ENCODE assay signal across 8 mouse cellular contexts in genomic region chr5:140873039-140873551, GRCm38 (mm10). TPM values are rescaled to one million over a fixed set of nuclear protein-coding genes. Genes with fewer than 3 reads are reported as not detected.
A peak's percentile ranks its signal among the peaks of the same experiment; 100 is the strongest.
DNase-seq lines count a peak whose midpoint lies in the region; ATAC-seq lines count a peak whose summit lies in the region.

No protein-coding gene starts in this region.

- no peak overlapping the region for H3K4me3 ChIP-seq in hindbrain, embryonic 13.5 days
- H3K4me3 ChIP-seq in lung, embryonic 16.5 days (ENCODE audit: low read length): peak overlapping the region; percentile 19; the same call in 1 of the 2 replicates
- no peak overlapping the region for H3K4me3 ChIP-seq in stomach, embryonic 14.5 days (ENCODE audit: low read depth, low read length)

- no peak for ATAC-seq in hindbrain, embryonic 13.5 days (ENCODE audit: low FRiP score)
- ATAC-seq in lung, embryonic 16.5 days (ENCODE audit: low read depth): peak; percentile 47
- peak; percentile 62; the same call in 1 of the 2 replicates for ATAC-seq in stomach, embryonic 14.5 days (ENCODE audit: insufficient number of reproducible peaks, insufficient read depth, low FRiP score, low read depth)

- H3K36me3 ChIP-seq in hindbrain, embryonic 13.5 days: no peaks in the 10 kb centered on the region
- no peaks in the 10 kb centered on the region for H3K36me3 ChIP-seq in lung, embryonic 16.5 days (ENCODE audit: control insufficient read depth, insufficient read depth, low read length)
- H3K36me3 ChIP-seq in stomach, embryonic 14.5 days (ENCODE audit: control insufficient read depth, insufficient read depth, low read length): no peaks in the 10 kb centered on the region

- peaks cover 21% of the 10 kb centered on the region for H3K4me1 ChIP-seq in hindbrain, embryonic 13.5 days (replicated peaks)
- H3K4me1 ChIP-seq in lung, embryonic 16.5 days (replicated peaks; ENCODE audit: control insufficient read depth, insufficient read depth, low read length): peaks cover 23% of the 10 kb centered on the region
- H3K4me1 ChIP-seq in stomach, embryonic 14.5 days (ENCODE audit: control insufficient read depth, insufficient read depth, low read length): peaks cover 35% of the 10 kb centered on the region

- H3K27me3 ChIP-seq in hindbrain, embryonic 13.5 days: peaks cover 5% of the 10 kb centered on the region; the same call in 1 of the 2 replicates
- no peaks in the 10 kb centered on the region; the same call in 1 of the 2 replicates for H3K27me3 ChIP-seq in lung, embryonic 16.5 days (ENCODE audit: control insufficient read depth, insufficient read depth, low read depth, low read length)
- H3K27me3 ChIP-seq in stomach, embryonic 14.5 days (ENCODE audit: control insufficient read depth, insufficient read depth, low read length): no peaks in the 10 kb centered on the region

- WGBS in hindbrain, embryonic 13.5 days: 19% methylated on average over 18 of the region's 18 CpGs
- WGBS in lung, embryonic 16.5 days: 7% methylated on average over 18 of the region's 18 CpGs
- WGBS in stomach, embryonic 14.5 days: 5% methylated on average over 18 of the region's 18 CpGs

- peak overlapping the region; percentile 30 for H3K4me2 ChIP-seq in hindbrain, embryonic 13.5 days
- peak overlapping the region; percentile 34 for H3K4me2 ChIP-seq in lung, embryonic 16.5 days (ENCODE audit: low read depth, low read length)
- H3K4me2 ChIP-seq in stomach, embryonic 14.5 days (replicated peaks; ENCODE audit: low read depth, low read length): peak overlapping the region; percentile 22

- no peak overlapping the region for H3K27ac ChIP-seq in hindbrain, embryonic 13.5 days
- no peak overlapping the region; the same call in 1 of the 2 replicates for H3K27ac ChIP-seq in lung, embryonic 16.5 days (ENCODE audit: low read length)
- H3K27ac ChIP-seq in stomach, embryonic 14.5 days (ENCODE audit: low read length): peak overlapping the region; percentile 84

- no peaks in the 10 kb centered on the region for H3K9me3 ChIP-seq in hindbrain, embryonic 13.5 days
- no peaks in the 10 kb centered on the region for H3K9me3 ChIP-seq in lung, embryonic 16.5 days (ENCODE audit: control insufficient read depth, low read length)
- H3K9me3 ChIP-seq in stomach, embryonic 14.5 days (ENCODE audit: control insufficient read depth, low read depth, low read length): no peaks in the 10 kb centered on the region

- peak overlapping the region; percentile 49; the same call in 1 of the 2 replicates for H3K9ac ChIP-seq in hindbrain, embryonic 13.5 days
- peak overlapping the region; percentile 47 for H3K9ac ChIP-seq in lung, embryonic 16.5 days (ENCODE audit: low read length)
- H3K9ac ChIP-seq in stomach, embryonic 14.5 days (replicated peaks; ENCODE audit: low read depth, low read length): no peak overlapping the region

- peak; percentile 58 to 68 for DNase-seq in kidney, postnatal 4 days
- DNase-seq in kidney, adult 11 months: no peak
- DNase-seq in embryo, embryonic 11 days: peak; percentile 46
- DNase-seq in cerebellum, postnatal 25 days: no peak
- DNase-seq in cerebellum, postnatal 14 days: no peak

RNA-seq across cellular contexts. Expression of gene Gna12, which starts 42.9 kb away (rescaled TPM):
- polyA plus RNA-seq in hindbrain, embryonic 13.5 days (2015; fragmentation: Nextera tagmentation; extraction: Ambion mirVana): 11.9 and 12.1 TPM in 2 replicates
- 8.4 and 8.5 TPM in 2 replicates for polyA plus RNA-seq in lung, embryonic 16.5 days (2015; fragmentation: Nextera tagmentation; extraction: Ambion mirVana)
- 16.2 and 17.2 TPM in 2 replicates for polyA plus RNA-seq in stomach, embryonic 14.5 days (2014; fragmentation: Nextera tagmentation; extraction: Ambion mirVana)

Comparison
In these comparisons a context has a peak if more than half of its experiments do, and no peak if none do; other contexts are left out.
1. DNase-seq: peak in kidney, postnatal 4 days (2 of 2) and embryo, embryonic 11 days (single experiment); none in kidney, adult 11 months (single experiment), cerebellum, postnatal 25 days (0 of 2) and cerebellum, postnatal 14 days (0 of 2).
2. Peak in every context shown above with its lines, with median percentiles within 50 percentile points of each other: H3K4me2 ChIP-seq.